Mouse (Mus musculus): ENCODE results near the gene Aacs. TPM values are rescaled to one million over a fixed set of nuclear protein-coding genes. Genes with fewer than 3 reads are reported as not detected.

Aacs gene
- polyA plus RNA-seq (2012; rRNA removed), result 64.5 and 79.1 TPM in 2 replicates

DNA sequence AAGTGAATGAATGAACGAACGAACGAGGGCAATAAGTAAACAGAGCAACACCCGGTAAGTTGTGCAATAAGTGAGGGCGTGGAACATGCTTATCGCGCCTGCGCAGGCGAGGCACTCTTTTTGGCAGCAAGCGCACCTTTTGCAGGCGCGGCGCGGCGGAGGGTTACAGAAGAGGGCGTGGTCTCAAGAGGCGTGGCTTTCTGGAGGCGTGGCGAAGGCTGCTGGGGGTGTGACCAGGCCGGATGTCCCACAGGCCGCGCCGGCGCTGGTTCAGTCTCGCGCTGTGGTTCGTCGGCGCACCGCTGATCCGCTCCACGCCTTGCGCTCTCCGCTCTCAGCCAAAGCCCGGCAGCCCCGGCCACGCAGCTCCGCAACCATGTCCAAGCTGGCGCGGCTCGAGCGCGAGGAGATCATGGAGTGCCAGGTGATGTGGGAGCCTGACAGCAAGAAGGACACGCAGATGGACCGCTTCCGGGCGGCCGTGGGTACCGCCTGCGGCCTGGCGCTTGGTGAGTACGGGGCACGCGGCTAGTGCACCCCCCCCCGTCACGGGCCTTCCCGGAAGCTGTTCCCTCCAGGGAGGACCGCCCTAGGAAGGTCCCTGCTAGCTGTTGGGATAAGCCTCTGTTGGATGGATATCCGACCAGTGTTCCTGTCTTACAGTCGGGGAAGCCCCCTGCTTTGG lies at the start of gene Aacs:
Gene Aacs, plus strand, starts transcription at position 214 of the 685 bp plus-strand sequence.

DNA sequence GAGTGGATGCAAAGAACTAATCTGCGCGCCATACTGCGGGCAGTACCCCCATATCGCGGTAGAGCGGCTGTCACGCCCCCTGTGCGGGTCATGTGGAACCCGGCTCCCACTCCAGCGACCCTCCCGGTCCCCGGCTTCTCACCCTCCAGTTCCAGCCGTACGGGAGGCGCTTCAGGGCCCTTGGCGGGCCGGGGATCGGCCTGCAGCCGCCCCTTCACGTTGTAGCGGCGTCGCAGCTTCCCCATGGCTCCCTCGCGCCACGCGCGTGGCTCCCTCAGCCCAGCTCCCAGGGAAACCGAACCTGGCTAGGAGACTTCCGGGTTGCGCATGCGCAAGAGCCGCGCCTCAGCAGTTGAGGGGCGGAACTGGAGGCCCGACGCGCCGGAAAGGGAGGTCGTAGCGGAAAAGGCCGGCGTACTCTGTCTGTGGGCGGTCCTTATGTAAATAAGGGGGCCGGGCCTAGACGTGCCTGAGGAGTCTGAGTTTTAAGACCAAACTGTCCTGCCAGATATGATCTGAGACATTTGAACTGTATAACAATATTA lies 41.7 kb upstream of the Aacs start, which contains the start of gene Dhx37:
Gene Dhx37, minus strand, starts transcription at position 329 of the 545 bp plus-strand sequence.

DNA sequence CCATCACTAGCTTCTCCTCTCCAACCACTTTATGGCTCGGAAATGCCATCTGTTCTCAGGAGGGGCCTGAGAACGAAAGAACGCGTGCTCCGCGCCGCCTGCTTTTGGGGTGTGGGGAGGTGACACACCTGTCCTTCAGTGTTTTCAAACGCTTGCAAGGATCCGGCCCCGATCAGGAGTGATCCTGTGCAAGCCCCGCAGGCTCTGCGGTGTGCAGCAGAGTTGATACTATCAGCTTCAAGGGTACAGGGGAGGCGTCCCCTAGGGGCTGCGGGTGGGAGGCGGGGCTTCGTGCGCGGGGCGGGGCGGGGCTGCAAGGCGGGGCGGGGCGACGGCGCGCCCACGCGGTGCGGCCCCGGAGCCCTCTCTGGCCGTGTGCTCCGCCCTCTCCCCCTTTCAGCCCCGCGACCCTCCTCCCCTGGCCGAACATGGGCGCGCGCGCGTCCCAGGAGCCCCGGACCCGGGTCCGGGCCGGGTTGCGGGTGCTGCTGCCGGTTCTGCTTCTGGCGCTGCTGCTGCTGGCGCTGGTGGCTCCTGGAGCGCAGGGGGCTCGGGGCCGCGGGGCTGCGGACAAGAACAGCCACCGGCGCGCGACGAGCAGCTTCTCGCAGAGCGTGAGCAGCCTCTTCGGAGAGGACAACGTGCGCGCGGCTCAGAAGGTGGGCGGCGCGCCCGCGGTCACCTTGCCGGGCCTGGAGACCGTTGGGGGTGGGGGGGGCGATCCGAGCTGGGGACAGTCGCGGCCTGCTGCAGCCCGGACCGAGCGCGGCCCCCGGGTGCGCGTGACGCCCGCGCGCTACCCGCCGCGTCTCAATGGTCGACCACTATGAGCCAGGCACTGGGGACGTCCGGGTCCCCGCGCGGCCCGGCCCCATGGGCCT lies 34.1 kb upstream of the Aacs start, which contains the start of gene Bri3bp:
Gene Bri3bp, plus strand, starts transcription at position 335 of the 881 bp plus-strand sequence.

DNA sequence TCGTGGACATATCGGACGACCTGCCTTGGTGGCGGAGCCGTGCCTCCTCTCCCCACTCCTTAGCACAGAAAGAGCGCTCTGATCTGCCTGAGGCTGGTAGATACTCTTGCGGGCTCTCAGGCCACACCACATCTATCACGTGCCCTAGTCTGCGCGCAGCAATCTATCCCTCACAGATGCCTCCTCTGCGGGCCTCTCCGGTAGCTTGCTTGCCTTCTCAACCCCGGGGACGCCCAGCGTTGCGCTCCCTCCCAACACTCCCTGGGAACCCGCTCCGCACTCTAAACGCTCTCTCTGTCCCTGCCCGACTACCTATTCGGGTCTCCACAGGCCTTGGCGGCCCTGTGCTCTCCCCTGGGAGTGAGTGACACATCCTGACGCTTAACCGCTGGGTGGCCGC lies 56.0 kb downstream of the Aacs start, which contains the start of gene Tmem132b:
Gene Tmem132b, plus strand, starts transcription at position 141 of the 400 bp plus-strand sequence.

Other genes with a start within 250 kb of the Aacs start
- gene Scarb1, start 134.7 kb upstream of the Aacs start, polyA plus RNA-seq (2012; rRNA removed), result 880 and 1,225 TPM in 2 replicates
- gene Gm10382, start 86.5 kb upstream of the Aacs start, polyA plus RNA-seq (2012; rRNA removed), result 0.47 and 0.92 TPM in 2 replicates
- 1,127 and 1,227 TPM in 2 replicates for gene Ubc, start 85.6 kb upstream of the Aacs start, polyA plus RNA-seq (2012; rRNA removed)
- 30.3 and 37.8 TPM in 2 replicates for gene Dhx37, start 41.7 kb upstream of the Aacs start, polyA plus RNA-seq (2012; rRNA removed)
- 26.8 and 28.8 TPM in 2 replicates for gene Bri3bp, start 34.2 kb upstream of the Aacs start, polyA plus RNA-seq (2012; rRNA removed)
- 0.05 and 0.12 TPM in 2 replicates for gene Tmem132b, start 56.0 kb downstream of the Aacs start, polyA plus RNA-seq (2012; rRNA removed)